Mouse (Mus musculus): Measurements from ENCODE around the gene Spn. TPM values are rescaled to one million over a fixed set of nuclear protein-coding genes. Genes with fewer than 3 reads are reported as not detected.
"Not testable (repeated sequence)": the region's sequence is repeated elsewhere in the genome, so short reads cannot be mapped to it uniquely, and the experiment has no call there.

The Spn gene
- polyA plus RNA-seq, 1 experiment: 3.7 TPM

GRCm38 (mm10) chr7:127087278-127088010 is 50.2 kb downstream of the Spn start, which contains the start of gene Zg16:
Gene Zg16, minus strand, starts transcription at chr7:127087328.
- 71% methylated on average over 6 of the region's 6 CpGs for WGBS
- not testable (repeated sequence) for DNase-seq (ENCODE audit: low read depth, low spot score)

- DNase-seq (ENCODE audit: low read depth, low spot score): not testable (repeated sequence)
- 70% methylated on average over 6 of the region's 6 CpGs for WGBS
Measured at GRCm38 (mm10) chr7:127085751-127086150, 51.9 kb downstream of the Spn start.

DNA sequence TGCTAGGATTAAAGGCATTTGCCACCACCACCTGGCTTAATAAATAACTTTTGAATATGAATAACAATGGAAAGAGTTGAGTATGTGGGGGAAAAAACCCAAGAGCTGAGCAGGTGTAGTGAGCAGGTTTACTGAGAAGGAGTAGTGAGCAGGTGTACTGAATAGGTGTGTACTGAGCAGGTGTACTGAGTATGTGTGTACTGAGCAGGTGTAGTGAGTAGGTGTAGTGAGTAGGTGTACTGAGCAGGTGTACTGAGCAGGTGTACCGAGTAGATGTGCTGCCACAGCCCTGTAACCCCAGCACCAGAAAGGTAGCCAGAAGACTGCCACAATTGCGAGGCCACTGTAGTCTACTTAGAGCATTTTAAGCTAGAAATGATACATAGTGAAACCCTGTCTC is 52.8 kb downstream of the Spn start:
- DNase-seq (ENCODE audit: low read depth, low spot score): no peak
- 55% methylated on average over 2 of the region's 2 CpGs for WGBS

DNA sequence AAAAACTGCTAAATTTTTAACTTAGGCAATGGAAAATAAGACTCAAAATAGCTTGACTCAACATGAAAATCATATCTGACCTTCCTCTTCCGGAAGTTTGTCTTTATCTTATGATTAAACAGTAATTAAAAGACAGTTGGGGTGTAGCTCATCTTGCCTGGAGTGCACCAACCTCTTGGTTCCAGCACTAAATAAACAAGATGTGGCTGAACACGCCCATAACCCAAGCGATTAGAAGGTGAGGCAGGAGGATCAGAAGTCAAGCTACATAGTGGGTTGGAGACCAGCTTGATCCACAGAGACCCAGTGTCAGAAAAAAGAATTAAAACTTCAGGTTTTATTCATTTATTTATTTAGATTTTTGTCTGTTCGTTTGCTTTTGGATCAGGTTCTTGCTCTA is 53.9 kb downstream of the Spn start:
- WGBS: 28% methylated on average over 4 of the region's 4 CpGs

DNA sequence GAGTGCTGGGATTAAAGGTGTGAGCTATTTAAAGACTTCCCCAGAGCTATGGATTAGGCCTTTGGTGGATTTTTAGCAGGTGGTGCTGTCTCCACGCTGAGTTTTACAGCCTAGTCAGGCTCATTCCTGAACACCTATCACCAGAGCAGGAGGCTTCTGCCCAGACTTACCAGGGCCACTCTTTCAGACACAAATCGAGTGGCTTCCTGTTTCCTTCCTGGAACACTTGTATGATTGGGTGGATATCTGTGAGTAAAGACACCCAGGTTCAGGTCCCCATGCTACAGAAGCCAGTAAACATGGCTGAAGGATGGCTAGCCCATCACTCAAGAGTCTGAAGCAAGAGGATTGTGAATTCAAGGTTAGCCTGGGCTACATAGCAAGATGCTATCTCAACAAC is 54.6 kb downstream of the Spn start:
- DNase-seq (ENCODE audit: low read depth, low spot score): no peak
- 51% methylated on average over 2 of the region's 2 CpGs for WGBS

More for the DNA sequence above, 53.9 kb downstream of the Spn start:
- no peak for DNase-seq (ENCODE audit: low read depth, low spot score)

DNA sequence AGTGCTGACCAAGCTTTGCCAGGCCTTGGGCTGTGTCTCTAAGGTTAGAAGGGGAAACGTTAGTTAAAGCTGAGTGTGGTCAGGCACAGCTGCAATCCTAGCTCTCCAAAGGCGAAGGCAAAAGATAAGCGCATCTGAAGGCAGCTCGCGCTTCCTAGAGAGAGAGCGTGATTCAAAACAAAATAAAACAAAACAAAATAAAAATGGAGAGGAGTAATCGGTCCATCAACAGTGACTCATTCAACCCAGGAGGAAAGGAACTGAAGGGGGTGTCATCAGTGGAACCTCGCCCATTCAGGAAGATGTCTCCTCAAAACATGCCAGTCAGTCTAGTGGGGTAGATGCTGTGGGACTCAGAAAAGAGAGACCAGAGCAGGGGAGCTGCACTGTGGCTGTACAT is 55.4 kb downstream of the Spn start:
- DNase-seq (ENCODE audit: low read depth, low spot score): no peak
- 80% methylated on average over 8 of the region's 8 CpGs for WGBS

Other genes with a start within 250 kb of the Spn start
- gene Tmem219, start 214.9 kb downstream of the Spn start, polyA plus RNA-seq (2012; rRNA removed): 64.4 and 92.1 TPM in 2 replicates
- gene Kctd13, start 208.9 kb downstream of the Spn start, polyA plus RNA-seq (2012; rRNA removed): 9.5 and 13.9 TPM in 2 replicates
- 0.43 and 0.45 TPM in 2 replicates for gene Asphd1, start 188.2 kb downstream of the Spn start, polyA plus RNA-seq (2012; rRNA removed)
- 2.9 and 3.4 TPM in 2 replicates for gene Sez6l2, start 187.3 kb downstream of the Spn start, polyA plus RNA-seq (2012; rRNA removed)
- gene Cdipt, start 161.9 kb downstream of the Spn start, polyA plus RNA-seq (2012; rRNA removed): 324 and 348 TPM in 2 replicates
- gene Cdiptos, start 161.7 kb downstream of the Spn start, polyA plus RNA-seq (2012; rRNA removed): 0.80 and 1.1 TPM in 2 replicates
- gene Mvp, start 123.2 kb downstream of the Spn start, polyA plus RNA-seq (2012; rRNA removed): 185 and 289 TPM in 2 replicates
- gene Pagr1b, start 121.3 kb downstream of the Spn start, polyA plus RNA-seq (2012; rRNA removed): 0.45 and 3.0 TPM in 2 replicates
- gene Pagr1a, start 120.5 kb downstream of the Spn start, polyA plus RNA-seq (2012; rRNA removed): 5.3 and 11.3 TPM in 2 replicates
- gene Gm42742, start 116.7 kb downstream of the Spn start, polyA plus RNA-seq (2012; rRNA removed): 22.1 and 23.8 TPM in 2 replicates
- 1.7 and 2.5 TPM in 2 replicates for gene Prrt2, start 116.6 kb downstream of the Spn start, polyA plus RNA-seq (2012; rRNA removed)
- 102 and 115 TPM in 2 replicates for gene Maz, start 110.8 kb downstream of the Spn start, polyA plus RNA-seq (2012; rRNA removed)
- gene Kif22, start 95.4 kb downstream of the Spn start, polyA plus RNA-seq (2012; rRNA removed): 18.4 and 19.3 TPM in 2 replicates
- gene Zg16, start 50.5 kb downstream of the Spn start, polyA plus RNA-seq (2012; rRNA removed): 7,033 and 9,267 TPM in 2 replicates
- 12.4 and 16.5 TPM in 2 replicates for gene AI467606, start 46.5 kb downstream of the Spn start, polyA plus RNA-seq (2012; rRNA removed)
- 1.5 TPM in 2 replicates for gene Qprt, start 15.6 kb downstream of the Spn start, polyA plus RNA-seq (2012; rRNA removed)
- 25.1 and 28.6 TPM in 2 replicates for gene Cd2bp2, start 58.2 kb upstream of the Spn start, polyA plus RNA-seq (2012; rRNA removed)
- gene Tbc1d10b, start 70.6 kb upstream of the Spn start, polyA plus RNA-seq (2012; rRNA removed): 30.0 and 34.2 TPM in 2 replicates
- gene Mylpf, start 71.1 kb upstream of the Spn start, polyA plus RNA-seq (2012; rRNA removed): 2.5 and 4.1 TPM in 2 replicates
- 5.7 and 7.9 TPM in 2 replicates for gene Zfp553, start 95.2 kb upstream of the Spn start, polyA plus RNA-seq (2012; rRNA removed)
- gene Sept1, start 95.3 kb upstream of the Spn start, polyA plus RNA-seq (2012; rRNA removed): 32.4 and 34.6 TPM in 2 replicates
- 25.7 and 34.0 TPM in 2 replicates for gene Zfp771, start 106.5 kb upstream of the Spn start, polyA plus RNA-seq (2012; rRNA removed)
- gene Dctpp1, start 122.9 kb upstream of the Spn start, polyA plus RNA-seq (2012; rRNA removed): 79.9 and 80.9 TPM in 2 replicates
- gene Sephs2, start 136.2 kb upstream of the Spn start, polyA plus RNA-seq (2012; rRNA removed): 58.1 and 85.1 TPM in 2 replicates
- 9.9 and 13.0 TPM in 2 replicates for gene Itgal, start 158.4 kb upstream of the Spn start, polyA plus RNA-seq (2012; rRNA removed)
- gene Zfp768, start 207.8 kb upstream of the Spn start, polyA plus RNA-seq (2012; rRNA removed): 19.4 and 28.2 TPM in 2 replicates
- gene Zfp747, start 238.2 kb upstream of the Spn start, polyA plus RNA-seq (2012; rRNA removed): 15.0 and 35.0 TPM in 2 replicates
- 6.2 and 9.3 TPM in 2 replicates for gene 9130019O22Rik, start 249.3 kb upstream of the Spn start, polyA plus RNA-seq (2012; rRNA removed)

All from large intestine, adult 2 months (tissue).